Mouse (Mus musculus): ENCODE data around the gene Dcaf6.
A peak's percentile ranks its signal among the peaks of the same experiment; 100 is the strongest.
"Not testable (repeated sequence)": the region's sequence is repeated elsewhere in the genome, so short reads cannot be mapped to it uniquely, and the experiment has no call there.

Dcaf6 gene

GRCm38 (mm10) chr1:165396401-165396805 lies 63.9 kb downstream of the Dcaf6 start:
- no peak for DNase-seq

DNA sequence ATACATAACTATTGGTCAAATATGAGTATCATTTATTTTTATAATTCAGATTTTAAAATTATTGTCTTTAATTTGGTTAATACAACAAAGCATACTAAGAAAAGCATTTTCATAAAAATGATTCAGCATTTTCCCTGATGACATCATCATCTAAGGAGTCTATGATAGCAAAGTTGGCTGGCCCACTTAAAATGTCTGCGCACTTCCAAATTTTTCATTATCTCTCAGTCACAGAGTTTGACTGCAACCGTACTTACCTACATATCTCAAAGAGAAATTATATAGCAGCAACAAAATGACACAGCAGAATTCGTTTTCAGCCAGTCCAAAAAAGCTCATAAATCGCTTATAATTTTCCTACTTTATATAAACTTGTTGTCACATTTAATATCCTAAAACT lies 64.3 kb downstream of the Dcaf6 start:
- DNase-seq: no peak

- DNase-seq: no peak
These were observed 65.4 kb downstream of the Dcaf6 start for GRCm38 (mm10) chr1:165394836-165395235.

DNA sequence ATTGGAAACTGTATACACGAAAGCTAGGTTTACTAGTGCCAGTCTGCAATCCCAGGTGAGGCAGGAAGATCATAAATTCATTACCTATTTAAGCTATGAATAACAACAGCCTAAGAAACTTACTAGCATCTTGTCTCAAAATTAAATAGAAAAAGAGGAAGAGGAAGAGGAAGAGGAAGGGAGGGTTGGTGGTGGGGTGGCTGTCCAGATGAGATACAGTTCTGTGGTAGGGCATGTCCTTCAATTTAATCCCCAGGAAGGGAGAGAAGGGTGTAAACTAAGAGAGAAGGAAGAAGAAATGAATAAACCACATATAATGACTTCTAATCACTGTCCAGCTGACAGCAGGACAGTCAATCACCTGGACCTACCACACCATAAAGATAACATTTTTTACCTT lies 67.2 kb downstream of the Dcaf6 start:
- DNase-seq: no peak

DNA sequence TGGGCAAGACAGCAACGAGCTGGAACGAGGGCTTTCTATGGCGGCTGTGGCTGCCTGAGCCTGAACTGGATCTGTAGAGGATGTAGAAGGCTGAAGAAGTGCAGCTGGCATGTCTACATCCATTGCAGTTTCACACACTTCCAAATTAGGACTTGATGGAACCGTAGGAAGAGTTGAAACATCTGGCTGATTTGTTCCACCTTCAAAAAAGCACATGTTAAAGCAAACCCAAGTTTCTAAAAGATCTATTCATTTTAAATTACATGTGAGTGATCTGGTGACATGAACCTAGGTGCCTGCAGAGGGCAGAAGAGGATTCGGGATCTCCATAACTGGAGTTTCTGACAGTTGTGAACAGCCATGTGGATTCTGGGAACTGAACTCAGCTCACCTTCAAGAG lies 71.6 kb downstream of the Dcaf6 start:
- DNase-seq: peak; percentile 73

- no peak for DNase-seq
These were observed 73.8 kb downstream of the Dcaf6 start for GRCm38 (mm10) chr1:165386525-165386923.

GRCm38 (mm10) chr1:165385810-165386524 lies 74.3 kb downstream of the Dcaf6 start:
- DNase-seq: no peak

GRCm38 (mm10) chr1:165373839-165374238 lies 86.4 kb downstream of the Dcaf6 start:
- DNase-seq: peak; percentile 76

DNA sequence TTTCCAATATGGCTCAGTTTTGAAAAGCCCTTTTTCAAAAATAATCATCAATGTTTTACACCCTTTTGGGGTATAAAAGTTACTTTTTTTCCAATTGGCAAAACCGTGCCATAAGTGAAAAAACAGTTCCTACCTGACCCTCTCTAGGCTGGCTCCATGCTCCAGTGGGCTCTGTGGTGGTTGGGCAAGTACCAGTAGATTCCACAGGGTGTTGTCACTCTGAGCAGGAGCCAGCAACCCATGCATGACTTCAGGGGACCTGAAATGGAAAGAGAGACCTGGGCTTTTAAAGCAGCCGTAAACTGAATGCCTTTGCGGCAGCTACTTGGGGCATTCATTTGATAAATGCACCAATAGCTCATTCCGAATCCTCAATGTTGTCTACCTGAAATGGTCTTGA lies 89.3 kb downstream of the Dcaf6 start:
- no peak for DNase-seq

GRCm38 (mm10) chr1:165365057-165365456 lies 95.2 kb downstream of the Dcaf6 start:
- DNase-seq: no peak

- DNase-seq: no peak
These were observed 97.0 kb downstream of the Dcaf6 start for GRCm38 (mm10) chr1:165363271-165363670.

- no peak for DNase-seq
These were observed 103.9 kb downstream of the Dcaf6 start for GRCm38 (mm10) chr1:165356347-165356746.

DNA sequence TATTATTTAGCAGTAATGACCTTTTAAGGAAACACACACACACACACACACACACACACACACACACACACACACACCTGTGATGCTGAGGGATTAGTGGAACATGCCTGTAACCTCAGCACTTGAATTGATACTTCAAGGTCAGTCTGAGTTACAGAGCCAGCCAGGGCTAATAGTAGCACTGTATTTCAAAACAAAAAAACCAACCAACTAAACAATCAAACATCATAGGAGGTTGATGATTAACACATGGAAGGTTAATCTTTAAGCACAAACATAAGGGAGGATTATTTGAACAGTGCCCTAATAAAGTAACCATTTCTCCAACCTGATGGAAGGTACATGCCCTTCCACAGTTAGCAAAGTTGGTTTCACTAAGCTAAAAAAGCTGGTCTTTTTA lies 111.6 kb downstream of the Dcaf6 start:
- DNase-seq: no peak

DNA sequence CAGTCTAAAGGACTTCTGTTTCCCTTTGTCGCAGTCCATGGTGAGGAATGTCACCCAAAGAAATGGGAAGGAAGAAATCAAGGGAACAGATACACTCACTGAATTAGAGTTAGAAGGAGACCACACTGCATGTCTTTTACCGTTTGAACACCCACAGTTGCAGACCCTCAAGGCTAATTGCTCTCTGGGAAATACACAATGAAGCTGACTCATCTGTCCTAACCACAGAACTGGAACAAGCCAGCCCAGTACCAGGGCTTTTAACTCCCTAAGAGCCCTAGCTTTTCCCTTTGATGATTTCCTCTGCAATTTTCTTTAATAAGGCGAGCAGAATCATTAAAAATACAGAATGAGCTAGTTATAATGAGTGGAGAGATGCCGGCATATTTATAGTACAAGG lies 115.8 kb downstream of the Dcaf6 start:
- DNase-seq: no peak

DNA sequence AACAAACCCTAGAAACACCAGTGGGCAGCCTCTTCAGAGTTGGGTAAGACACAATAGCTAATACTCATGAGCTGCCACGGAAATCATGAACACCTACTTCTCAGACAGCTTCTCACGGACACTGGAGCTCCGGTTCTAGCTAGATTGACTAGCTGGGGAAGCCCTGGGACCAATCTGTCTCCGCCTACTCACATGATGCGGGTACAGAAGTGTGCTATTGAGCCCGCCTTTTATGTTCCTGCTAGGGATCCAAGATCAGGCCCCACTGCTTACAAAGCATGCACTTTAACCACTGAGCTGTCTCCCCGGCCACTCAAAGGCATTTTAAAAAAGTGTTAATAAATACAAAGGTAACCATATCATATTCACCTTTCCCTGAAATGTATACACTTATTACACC lies 118.1 kb downstream of the Dcaf6 start:
- no peak for DNase-seq

DNA sequence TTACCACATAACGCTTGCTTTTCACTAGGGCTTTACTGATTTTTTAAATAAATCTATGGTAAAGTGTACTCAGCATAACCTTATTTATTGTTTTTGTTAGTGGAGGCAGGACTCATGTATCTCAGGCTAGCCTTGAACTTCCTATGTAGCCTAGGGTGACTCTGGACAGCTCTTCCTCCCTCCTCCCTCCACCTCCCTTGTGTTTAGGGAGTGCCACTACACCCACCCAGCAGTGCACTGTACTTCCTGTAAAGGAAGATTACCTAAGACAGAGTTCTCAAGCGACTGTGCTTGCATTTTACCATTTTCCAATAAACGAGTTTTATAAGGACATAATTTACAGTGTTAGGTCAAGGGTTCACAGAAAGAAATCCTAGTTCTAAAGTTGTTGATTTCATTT lies 127.5 kb downstream of the Dcaf6 start:
- no peak for DNase-seq

- DNase-seq: no peak
These were observed 129.4 kb downstream of the Dcaf6 start for GRCm38 (mm10) chr1:165330859-165331258.

- not testable (repeated sequence) for DNase-seq
These were observed 131.6 kb downstream of the Dcaf6 start for GRCm38 (mm10) chr1:165328384-165329289.

DNA sequence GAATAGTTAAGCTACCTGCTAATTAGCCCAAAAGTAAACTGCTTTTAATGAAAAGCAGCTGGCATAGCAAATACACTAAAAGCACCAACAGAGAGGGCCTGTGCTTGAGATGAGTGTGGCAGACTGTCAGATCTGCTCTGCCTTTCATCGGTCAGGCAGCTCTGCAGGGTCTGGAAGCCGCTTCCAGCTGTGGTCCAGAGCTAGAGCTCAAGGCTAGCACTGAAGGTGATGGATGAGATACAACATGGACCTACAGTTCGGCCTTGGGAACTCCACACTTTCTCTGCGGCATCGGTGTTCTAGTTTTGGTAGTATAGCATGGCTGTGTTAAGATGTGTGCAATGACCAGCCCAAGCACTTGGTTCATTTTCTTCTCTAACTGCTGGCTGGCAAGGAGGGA lies 132.4 kb downstream of the Dcaf6 start:
- DNase-seq: no peak

DNA sequence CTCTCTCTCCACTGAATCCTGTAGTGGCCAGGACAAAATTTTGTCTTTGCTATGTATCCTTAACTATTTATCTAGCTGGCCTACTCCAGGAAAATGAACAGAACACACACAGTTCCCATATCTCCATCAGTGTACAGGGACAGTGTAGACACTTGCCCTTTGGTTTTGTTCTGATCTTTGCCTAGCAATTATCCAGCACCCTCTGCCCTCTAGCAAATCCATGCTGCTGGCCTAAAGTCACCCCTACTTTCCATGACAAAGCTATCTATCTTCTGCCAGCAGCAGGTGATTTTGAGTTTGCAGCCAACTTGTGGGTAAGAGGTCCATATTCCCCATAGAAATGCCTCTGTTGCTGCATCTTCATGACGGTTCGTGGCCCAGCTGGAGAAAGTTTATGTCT lies 132.9 kb downstream of the Dcaf6 start:
- no peak for DNase-seq

DNA sequence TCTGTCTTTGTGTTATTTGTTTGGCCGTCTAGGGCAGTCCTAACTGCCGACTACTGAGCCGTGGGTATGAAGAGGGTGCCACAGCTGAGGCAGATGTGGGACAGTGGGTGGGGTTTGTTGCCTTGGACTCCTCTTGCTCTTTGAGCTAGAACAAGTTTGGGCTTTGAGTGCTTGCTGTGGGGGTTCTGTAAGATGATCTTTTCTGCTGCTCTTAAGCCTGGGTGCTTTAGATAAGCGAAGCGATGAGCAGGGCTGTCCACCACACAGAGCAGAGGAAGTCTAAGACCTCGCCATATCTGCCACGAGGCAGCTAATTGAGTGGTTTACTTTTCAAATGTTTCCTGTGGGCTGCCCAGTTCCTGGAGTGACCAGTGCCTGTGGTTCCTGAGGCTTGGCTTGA lies 137.3 kb downstream of the Dcaf6 start:
- DNase-seq: no peak

DNA sequence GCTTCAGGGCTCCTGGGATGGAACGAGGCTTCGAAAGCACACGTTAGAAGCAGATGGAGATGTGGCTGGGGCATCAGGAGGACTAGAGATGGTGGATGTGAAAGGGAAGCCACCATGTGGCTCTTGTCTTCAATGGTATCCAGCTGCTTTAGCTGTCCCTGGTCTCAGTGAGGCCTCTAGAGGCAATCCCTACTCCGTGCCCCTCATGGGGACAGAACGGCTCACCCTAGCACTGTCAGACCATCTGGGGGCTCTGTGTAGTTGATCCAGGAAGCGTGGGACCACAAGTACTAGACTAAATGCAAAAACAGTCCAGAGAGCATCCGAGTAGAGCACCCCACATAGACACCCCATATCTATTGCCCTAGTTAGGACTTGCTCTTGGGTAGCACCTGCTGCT lies 138.4 kb downstream of the Dcaf6 start:
- no peak for DNase-seq

DNA sequence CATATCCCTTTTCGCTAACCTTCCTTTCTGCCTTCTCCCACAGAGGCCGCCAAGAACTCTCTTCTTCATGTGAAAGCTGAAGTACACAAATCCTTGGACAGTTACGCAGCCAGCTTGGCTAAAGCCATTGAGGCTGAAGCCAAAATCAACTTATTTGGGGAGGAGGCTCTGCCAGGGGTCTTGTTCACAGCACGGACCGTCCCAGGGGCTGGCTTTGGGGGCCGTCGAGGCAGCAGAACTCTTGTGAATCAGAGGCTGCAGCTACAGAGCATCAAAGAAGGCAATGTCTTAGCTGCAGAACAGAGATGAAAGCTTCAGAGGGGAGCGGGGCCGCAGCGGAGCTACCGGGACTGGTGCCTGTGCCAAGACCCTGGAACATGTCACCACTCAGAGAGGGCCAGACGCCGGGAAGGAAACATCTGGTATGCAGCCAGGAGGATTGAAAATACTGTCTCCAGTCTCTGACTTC lies 138.8 kb downstream of the Dcaf6 start:
- DNase-seq: peak; percentile 34

Data from lung, postnatal 36 days (tissue).